Mouse (Mus musculus) embryonic fibroblast, embryonic 13.5 days (primary cell): ENCODE results near the gene Nsmf.

Experiments
- CTCF ChIP-seq: IDR thresholded peaks from 2 replicates; pipeline ENCODE4 v1.5.1; 2011; ENCODE audit warnings: mild to moderate bottlenecking, control low read depth, low read length, moderate library complexity, borderline replicate concordance; ENCODE audit not compliant: insufficient read depth
- POLR2A ChIP-seq: IDR thresholded peaks from 2 replicates; pipeline ENCODE4 v1.6.1; 2011; ENCODE audit warnings: low read depth, mild to moderate bottlenecking, control low read depth, low read length, moderate library complexity

DNA sequence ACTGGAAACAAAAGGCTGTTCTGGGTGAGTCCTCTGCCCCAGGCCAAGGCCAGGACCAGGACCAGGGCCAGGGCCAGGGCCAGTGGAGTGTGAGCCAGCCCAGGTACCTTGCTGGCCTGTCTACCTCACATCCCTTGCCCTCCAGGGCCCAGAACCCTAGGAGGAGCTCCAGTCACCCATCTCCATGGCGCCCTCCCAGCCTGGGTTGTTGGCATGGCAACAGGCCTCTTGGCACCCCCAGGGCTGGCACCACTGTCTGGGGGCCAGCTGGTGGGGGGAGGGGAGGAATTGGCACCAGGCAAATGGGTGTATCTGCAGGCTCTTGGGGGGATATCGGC is 882 bp downstream of the Nsmf start:
- no peak for TF ChIP-seq CTCF
- no peak for TF ChIP-seq POLR2A
